Mouse (Mus musculus) liver, adult 2 months (tissue): ENCODE measurements around the gene Sap25. TPM values are rescaled to one million over a fixed set of nuclear protein-coding genes. Genes with fewer than 3 reads are reported as not detected.

Experiments used
- DNase-seq: peaks from one replicate; pipeline ENCODE4 v3.0.0-alpha.2; 2011; ENCODE audit warnings: low read depth, low spot score; ENCODE audit errors: extremely low read depth
- H3K27ac ChIP-seq: fragments of 200-500 bp; replicated peaks from 2 replicates; pipeline ENCODE4 v1.5.1; 2012; ENCODE audit warnings: low read depth, mild to moderate bottlenecking, control low read depth, inconsistent platforms, low read length; ENCODE audit not compliant: insufficient read depth
- H3K27me3 ChIP-seq: fragments of 200-500 bp; 2 replicates; pipeline ENCODE4 v1.6.1; 2012; ENCODE audit warnings: mild to moderate bottlenecking, moderate library complexity, low read length, inconsistent platforms; ENCODE audit not compliant: control insufficient read depth, insufficient read depth
- H3K36me3 ChIP-seq: fragments of 200-500 bp; 2 replicates; pipeline ENCODE4 v1.6.1; 2012; ENCODE audit warnings: low read length, inconsistent platforms; ENCODE audit not compliant: control insufficient read depth, insufficient read depth
- H3K4me1 ChIP-seq: fragments of 200-500 bp; 2 replicates; pipeline ENCODE4 v1.6.1; 2011; ENCODE audit warnings: low read length; ENCODE audit not compliant: control insufficient read depth, insufficient read depth
- H3K4me3 ChIP-seq: fragments of 200-500 bp; 2 replicates; pipeline ENCODE4 v1.5.1; 2011; ENCODE audit warnings: low read depth, mild to moderate bottlenecking, control low read depth, low read length, moderate library complexity; ENCODE audit not compliant: insufficient read depth
- H3K79me2 ChIP-seq: fragments of 200-500 bp; 2 replicates; pipeline ENCODE4 v1.6.1; 2012; ENCODE audit warnings: inconsistent platforms, mild to moderate bottlenecking, low read length, moderate library complexity; ENCODE audit not compliant: control insufficient read depth, insufficient read depth
- H3K9ac ChIP-seq: fragments of 200-500 bp; 2 replicates; pipeline ENCODE4 v1.6.1; 2012; ENCODE audit warnings: low read depth, mild to moderate bottlenecking, control low read depth, inconsistent platforms, low read length
- CTCF ChIP-seq: fragments of 200-500 bp; IDR thresholded peaks from 2 replicates; pipeline ENCODE4 v1.5.1; 2011; ENCODE audit warnings: low read depth, low read length, control low read depth
- POLR2A ChIP-seq: fragments of 200-500 bp; IDR thresholded peaks from 2 replicates; pipeline ENCODE4 v1.6.1; 2011; ENCODE audit warnings: low read length, control low read depth; ENCODE audit not compliant: insufficient read depth; ENCODE audit errors: extremely low read depth
- WGBS: fragments of 180-500 bp; shearing (Covaris S2); methylation state at CpG from one replicate; pipeline ENCODE4 v1.1.7; 2018; 5-methylcytosine and 5-hydroxymethylcytosine counted together
- polyA plus RNA-seq: library from polyadenylated mRNA; depleted of rRNA; stranded (reverse); fragments of >200 nt; gene quantifications from 2 replicates; pipeline ENCODE4 v1.2.3, GENCODE M21; 2012
- total RNA-seq: library from RNA; depleted of rRNA; stranded (reverse); fragments of >200 nt; gene quantifications from 2 replicates; pipeline ENCODE4 v1.2.3, GENCODE M21; 2014

Sap25 gene
- total and polyA plus RNA-seq, 2 experiments: 0.65 to 22.7 TPM

DNA sequence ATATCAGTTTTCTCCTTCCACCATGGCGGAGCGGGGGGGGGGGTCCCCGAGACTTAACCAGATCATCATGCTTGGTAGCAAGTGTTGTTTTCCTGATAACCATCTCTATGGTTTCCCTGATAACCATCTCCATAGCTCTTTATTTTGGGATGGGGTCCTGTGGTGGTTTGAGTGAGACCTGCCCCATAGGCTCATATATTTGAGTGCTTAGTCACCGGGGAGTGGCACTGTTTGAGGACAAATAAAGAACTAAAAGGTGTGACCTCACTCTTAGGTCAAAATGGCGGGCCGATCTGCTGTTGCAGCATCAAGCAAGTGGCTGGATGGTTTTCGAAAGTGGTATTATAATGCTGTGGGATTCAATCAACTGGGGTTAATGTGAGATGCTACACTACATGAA is 25.8 kb upstream of the Sap25 start:
- no peaks in the 10 kb centered on the region for H3K36me3 ChIP-seq
- H3K27ac ChIP-seq: no peak overlapping the region
- no peak overlapping the region for H3K4me3 ChIP-seq
- H3K27me3 ChIP-seq: peaks cover 5% of the 10 kb centered on the region
- DNase-seq: no peak
- WGBS: 73% methylated on average over 7 of the region's 7 CpGs
- no peak for TF ChIP-seq POLR2A
- no peak for TF ChIP-seq CTCF
- peaks cover 8% of the 10 kb centered on the region for H3K4me1 ChIP-seq
- no peak overlapping the region for H3K9ac ChIP-seq
- no peaks in the 10 kb centered on the region for H3K79me2 ChIP-seq

DNA sequence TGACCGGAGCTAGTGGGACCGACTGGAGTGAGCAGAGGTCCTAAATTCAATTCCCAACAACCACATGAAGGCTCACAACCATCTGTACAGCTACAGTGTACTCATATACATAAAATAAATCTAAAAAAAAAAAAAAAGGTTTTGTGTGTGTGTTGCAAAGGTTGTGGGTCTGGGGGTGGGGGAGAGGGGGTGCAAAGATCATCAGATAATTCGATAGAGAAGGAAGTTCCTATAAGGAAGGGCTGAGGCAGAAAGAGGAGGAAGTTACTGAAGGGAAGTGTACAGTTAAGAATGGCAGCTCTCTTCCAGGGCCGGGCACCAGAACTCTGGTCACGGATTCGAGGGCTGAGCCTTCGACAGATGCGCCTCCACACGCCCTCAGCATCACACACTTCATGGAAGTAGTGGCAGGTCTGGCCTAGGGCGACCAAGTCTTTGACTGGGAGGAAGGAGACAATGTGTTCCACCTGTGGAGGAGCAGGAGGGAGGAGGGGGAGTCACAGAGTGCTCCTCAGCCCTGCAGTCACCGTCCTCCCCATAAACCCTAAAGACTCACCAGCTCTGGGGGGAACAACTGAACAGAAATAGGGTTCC is 17.1 kb upstream of the Sap25 start:
- TF ChIP-seq POLR2A: no peak
- no peak for TF ChIP-seq CTCF
- Histone ChIP-seq H3K4me1 (no peaks in the 10 kb centered on the region), H3K36me3 (no peaks in the 10 kb centered on the region), H3K79me2 (no peaks in the 10 kb centered on the region), H3K27me3 (no peaks in the 10 kb centered on the region), H3K4me3 (no peak overlapping the region), H3K9ac (no peak overlapping the region), H3K27ac (no peak overlapping the region)
- DNase-seq: no peak
- 79% methylated on average over 11 of the region's 11 CpGs for WGBS

DNA sequence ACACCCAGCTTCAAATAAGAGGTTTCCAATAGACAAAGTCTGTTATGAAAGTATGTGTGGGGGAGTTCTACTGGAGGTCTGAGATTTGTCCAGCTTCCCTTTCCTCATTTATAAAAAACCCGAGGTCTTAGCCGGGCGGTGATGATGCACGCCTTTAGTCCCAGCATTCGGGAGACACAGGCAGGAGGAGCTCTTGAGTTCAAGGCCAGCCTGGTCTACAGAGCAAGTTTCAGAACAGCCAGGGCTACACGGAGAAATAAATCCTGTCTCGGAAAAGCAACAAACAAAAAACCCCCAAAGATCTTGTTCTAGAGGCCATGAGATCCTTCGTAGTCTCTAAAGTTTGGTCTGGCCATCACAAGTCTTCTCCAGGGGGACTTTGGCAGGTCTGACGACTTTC is 13.1 kb upstream of the Sap25 start:
- Histone ChIP-seq H3K79me2 (peaks cover 6% of the 10 kb centered on the region; the same call in 1 of the 2 replicates), H3K4me1 (no peaks in the 10 kb centered on the region), H3K36me3 (no peaks in the 10 kb centered on the region), H3K9ac (peak overlapping the region; percentile 54), H3K4me3 (peak overlapping the region; percentile 53), H3K27ac (peak overlapping the region; percentile 43), H3K27me3 (no peaks in the 10 kb centered on the region)
- TF ChIP-seq CTCF (no peak), POLR2A (no peak)
- peak; percentile 27 for DNase-seq
- 3% methylated on average over 9 of the region's 9 CpGs for WGBS

DNA sequence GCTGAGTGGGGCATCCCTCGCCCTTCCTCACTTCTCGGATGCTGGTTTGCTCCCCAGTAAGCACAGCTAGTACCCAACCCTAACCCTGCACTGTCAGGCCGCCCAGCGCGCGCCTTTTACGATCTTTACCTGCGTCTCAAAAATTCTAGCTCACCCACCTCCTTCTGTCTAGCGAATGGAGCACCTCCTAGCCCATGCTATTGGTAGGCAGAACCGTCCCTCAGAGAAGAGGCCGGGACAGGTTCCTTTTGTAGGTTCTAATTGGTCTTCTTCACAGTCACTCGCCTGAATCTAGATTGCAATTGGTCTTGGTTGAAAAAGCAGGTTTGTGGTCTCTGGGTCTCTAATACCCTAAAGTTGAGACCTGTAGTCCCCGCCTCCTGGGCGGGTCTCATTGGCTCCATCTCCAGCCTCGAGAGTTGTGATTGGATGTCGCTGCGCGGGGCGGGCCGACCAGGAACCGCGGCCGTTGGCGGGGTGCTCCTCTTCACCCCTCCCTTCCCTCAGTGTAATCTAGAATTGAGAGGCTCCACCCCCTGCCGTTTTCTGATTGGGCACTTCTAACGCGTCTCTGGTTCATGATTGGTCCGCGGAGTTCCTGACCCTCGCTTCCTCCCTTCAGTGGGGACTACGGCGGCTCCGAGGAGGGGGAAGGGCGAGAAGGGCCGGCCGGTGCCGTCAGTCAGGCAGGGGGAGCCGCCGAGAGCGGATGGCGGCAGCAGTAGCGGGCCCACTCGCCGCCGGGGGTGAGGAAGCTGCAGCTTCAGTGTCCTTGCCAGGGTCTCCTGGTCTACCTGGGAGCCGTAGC is 12.4 kb upstream of the Sap25 start, which contains the start of the genes Fbxo24, Lrch4 and Gm20605:
Gene Fbxo24 (minus strand): TSS at position 505 of the 808 bp plus-strand sequence.
Gene Lrch4 (plus strand): TSS at position 624 of the 808 bp plus-strand sequence.
Gene Gm20605 (plus strand): TSS at position 678 of the 808 bp plus-strand sequence.
- Histone ChIP-seq H3K4me3 (peak within 1 kb of the TSS; percentile 84), H3K79me2 (peaks cover 6% of the 10 kb centered on the region; the same call in 1 of the 2 replicates), H3K27ac (peak within 1 kb of the TSS; percentile 71), H3K4me1 (no peaks in the 10 kb centered on the region), H3K9ac (peak within 1 kb of the TSS; percentile 92), H3K36me3 (no peaks in the 10 kb centered on the region), H3K27me3 (no peaks in the 10 kb centered on the region)
- TF ChIP-seq CTCF (no peak), POLR2A (peak; percentile 83; the same call in 1 of the 2 replicates)
- WGBS: under 1% methylated on average over 46 of the region's 46 CpGs
- peak; percentile 100 for DNase-seq

DNA sequence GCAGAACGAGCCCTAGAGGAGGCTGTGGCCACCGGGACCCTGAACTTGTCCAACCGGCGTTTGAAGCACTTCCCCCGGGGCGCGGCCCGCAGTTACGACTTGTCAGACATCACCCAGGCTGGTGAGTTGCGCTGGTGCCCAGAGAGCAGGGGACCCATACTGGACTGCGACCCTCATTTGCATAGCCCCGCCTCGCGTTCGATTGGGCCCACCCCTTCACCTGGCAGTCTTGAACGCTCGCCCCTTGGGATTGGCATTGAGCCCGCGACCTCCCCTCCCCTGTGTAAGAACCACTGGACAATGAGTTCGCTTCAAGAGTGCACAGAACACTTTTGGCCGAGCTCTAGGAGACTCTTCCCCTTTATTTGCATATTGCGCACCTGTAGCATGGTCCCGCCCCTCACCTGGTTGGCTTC is 11.8 kb upstream of the Sap25 start:
- H3K9ac ChIP-seq: peak overlapping the region; percentile 92
- H3K27ac ChIP-seq: peak overlapping the region; percentile 71

More for the DNA sequence above, 11.8 kb upstream of the Sap25 start:
- peak; percentile 44 for DNase-seq
- peak overlapping the region; percentile 84 for H3K4me3 ChIP-seq
- H3K27me3 ChIP-seq: no peaks in the 10 kb centered on the region
- WGBS: under 1% methylated on average over 23 of the region's 23 CpGs
- H3K79me2 ChIP-seq: peaks cover 6% of the 10 kb centered on the region; the same call in 1 of the 2 replicates
- TF ChIP-seq POLR2A (no peak), CTCF (no peak)
- H3K36me3 ChIP-seq: no peaks in the 10 kb centered on the region
- no peaks in the 10 kb centered on the region for H3K4me1 ChIP-seq
